In genomic region chr12:73054576-73055185, GRCm38 (mm10) we compare ENCODE assay signal across 10 mouse cellular contexts. TPM values are rescaled to one million over a fixed set of nuclear protein-coding genes. Genes with fewer than 3 reads are reported as not detected.
A peak's percentile ranks its signal among the peaks of the same experiment; 100 is the strongest.
DNase-seq lines count a peak whose midpoint lies in the region; ATAC-seq and TF ChIP-seq lines count a peak whose summit lies in the region.
"Had no signal": no experiment of that assay in that cellular context is flagged by ENCODE, and none has a peak within 500 bp of the region (broad histone marks: within the 10 kb centered on the region; RNA-seq: fewer than 3 reads in every experiment).

No protein-coding gene starts in this region.

- no peak for TF ChIP-seq EP300 in ES-Bruce4 (IDR thresholded peaks at IDR 0.05; ENCODE audit: insufficient read depth, low read depth, low read length)

- TF ChIP-seq POLR2A in ES-Bruce4 (IDR thresholded peaks at IDR 0.05; ENCODE audit: insufficient read depth, low read length): no peak
- TF ChIP-seq POLR2A in limb, embryonic 14.5 days (IDR thresholded peaks at IDR 0.05; ENCODE audit: borderline replicate concordance, extremely low read depth, insufficient read depth, insufficient read length): no peak

- H3K4me2 ChIP-seq in hindbrain, embryonic 11.5 days (replicated peaks; ENCODE audit: low read depth, low read length): peak overlapping the region; percentile 48; the same call in 1 of the 2 replicates
- no peak overlapping the region for H3K4me2 ChIP-seq in hindbrain, embryonic 13.5 days
- H3K4me2 ChIP-seq in limb, embryonic 14.5 days (replicated peaks; ENCODE audit: low read depth, low read length, severe bottlenecking): peak overlapping the region; percentile 93

- DNase-seq in hindbrain, embryonic 11.5 days (ENCODE audit: low spot score): peak; percentile 52
- peak; percentile 51 for DNase-seq in embryo, embryonic 10 days (ENCODE audit: low spot score)
- no peak for DNase-seq in limb, embryonic 14.5 days (ENCODE audit: low spot score)
- DNase-seq in urinary bladder, postnatal 14 days (ENCODE audit: low spot score): no peak
- no peak for DNase-seq in adrenal gland, postnatal 4 days (ENCODE audit: low spot score in 2 of 2)
- DNase-seq: cerebellum, adult 11-12 months had no signal

- ATAC-seq in hindbrain, embryonic 11.5 days (ENCODE audit: low FRiP score): no peak
- no peak for ATAC-seq in hindbrain, embryonic 13.5 days (ENCODE audit: low FRiP score)
- ATAC-seq in limb, embryonic 14.5 days (ENCODE audit: low FRiP score, low read depth): no peak

- H3K9me3 ChIP-seq in hindbrain, embryonic 11.5 days (ENCODE audit: control insufficient read depth, low read length): no peaks in the 10 kb centered on the region
- no peaks in the 10 kb centered on the region for H3K9me3 ChIP-seq in hindbrain, embryonic 13.5 days
- no peaks in the 10 kb centered on the region for H3K9me3 ChIP-seq in ES-Bruce4 (replicated peaks; ENCODE audit: control insufficient read depth, insufficient read depth, low read length, poor library complexity, severe bottlenecking)
- H3K9me3 ChIP-seq in limb, embryonic 14.5 days (ENCODE audit: control insufficient read depth, low read length): no peaks in the 10 kb centered on the region

- no peak overlapping the region for H3K9ac ChIP-seq in hindbrain, embryonic 11.5 days (ENCODE audit: low read depth, low read length)
- no peak overlapping the region for H3K9ac ChIP-seq in hindbrain, embryonic 13.5 days
- no peak overlapping the region for H3K9ac ChIP-seq in ES-Bruce4 (ENCODE audit: low read depth, poor library complexity, severe bottlenecking)
- H3K9ac ChIP-seq in limb, embryonic 14.5 days (ENCODE audit: low read depth, low read length, severe bottlenecking): peak overlapping the region; percentile 58; the same call in 1 of the 2 replicates

- no peaks in the 10 kb centered on the region for H3K36me3 ChIP-seq in hindbrain, embryonic 11.5 days (ENCODE audit: control insufficient read depth, insufficient read depth, low read length)
- no peaks in the 10 kb centered on the region for H3K36me3 ChIP-seq in hindbrain, embryonic 13.5 days
- no peaks in the 10 kb centered on the region for H3K36me3 ChIP-seq in ES-Bruce4 (ENCODE audit: control insufficient read depth, insufficient read depth, low read length, poor library complexity, severe bottlenecking)
- H3K36me3 ChIP-seq in limb, embryonic 14.5 days (ENCODE audit: control insufficient read depth, insufficient read depth, low read length): no peaks in the 10 kb centered on the region

- no peak overlapping the region for H3K27ac ChIP-seq in hindbrain, embryonic 11.5 days (ENCODE audit: low read depth, low read length)
- H3K27ac ChIP-seq in hindbrain, embryonic 13.5 days: no peak overlapping the region
- no peak overlapping the region for H3K27ac ChIP-seq in ES-Bruce4 (ENCODE audit: insufficient read depth, low read length)
- no peak overlapping the region for H3K27ac ChIP-seq in limb, embryonic 14.5 days (replicated peaks; ENCODE audit: low read depth, low read length)

- no peak for TF ChIP-seq CTCF in ES-Bruce4 (IDR thresholded peaks at IDR 0.05; ENCODE audit: low read depth, low read length)

- H3K4me3 ChIP-seq in hindbrain, embryonic 11.5 days (ENCODE audit: low read depth, low read length): peak overlapping the region; percentile 34; the same call in 1 of the 2 replicates
- no peak overlapping the region for H3K4me3 ChIP-seq in hindbrain, embryonic 13.5 days
- H3K4me3 ChIP-seq in ES-Bruce4 (ENCODE audit: low read depth, low read length): peak overlapping the region; percentile 37; the same call in 1 of the 2 replicates
- H3K4me3 ChIP-seq in limb, embryonic 14.5 days (replicated peaks; ENCODE audit: low read length): peak overlapping the region; percentile 56

- WGBS in hindbrain, embryonic 11.5 days: 8% methylated on average over 15 of the region's 15 CpGs
- 11% methylated on average over 15 of the region's 15 CpGs for WGBS in hindbrain, embryonic 13.5 days
- 15% methylated on average over 15 of the region's 15 CpGs for WGBS in limb, embryonic 14.5 days

- H3K27me3 ChIP-seq in hindbrain, embryonic 11.5 days (ENCODE audit: control insufficient read depth, insufficient read depth, low read length): peaks cover 55% of the 10 kb centered on the region
- peaks cover 96% of the 10 kb centered on the region for H3K27me3 ChIP-seq in hindbrain, embryonic 13.5 days
- H3K27me3 ChIP-seq in ES-Bruce4 (ENCODE audit: control insufficient read depth, insufficient read depth, low read length, poor library complexity, severe bottlenecking): peaks cover 14% of the 10 kb centered on the region
- peaks cover 35% of the 10 kb centered on the region for H3K27me3 ChIP-seq in limb, embryonic 14.5 days (ENCODE audit: control insufficient read depth, insufficient read depth, low read length)

- H3K4me1 ChIP-seq in hindbrain, embryonic 11.5 days (replicated peaks; ENCODE audit: control insufficient read depth, insufficient read depth, low read length): no peaks in the 10 kb centered on the region
- peaks cover 16% of the 10 kb centered on the region for H3K4me1 ChIP-seq in hindbrain, embryonic 13.5 days (replicated peaks)
- no peaks in the 10 kb centered on the region for H3K4me1 ChIP-seq in ES-Bruce4 (ENCODE audit: control insufficient read depth, insufficient read depth, low read length)
- H3K4me1 ChIP-seq in limb, embryonic 14.5 days (ENCODE audit: control insufficient read depth, insufficient read depth, low read length): peaks cover 21% of the 10 kb centered on the region

RNA-seq across cellular contexts. Expression of gene Six1, which starts 1.0 kb away (rescaled TPM):
- polyA plus RNA-seq in hindbrain, embryonic 11.5 days (2014; fragmentation: Nextera tagmentation; extraction: Ambion mirVana): 24.6 and 28.8 TPM in 2 replicates
- 2.6 and 5.7 TPM in 2 replicates for polyA plus RNA-seq in hindbrain, embryonic 13.5 days (2015; fragmentation: Nextera tagmentation; extraction: Ambion mirVana)
- polyA plus RNA-seq in ES-Bruce4 (2011; ENCODE audit: insufficient read depth, insufficient read length, low read depth, missing spikeins): 2.9 and 3.5 TPM in 2 replicates
- 37.6 and 43.1 TPM in 2 replicates for polyA plus RNA-seq in limb, embryonic 14.5 days (2012; rRNA removed)
- polyA plus RNA-seq in limb, embryonic 14.5 days (2014; fragmentation: Nextera tagmentation; extraction: Ambion mirVana): 44.5 and 44.6 TPM in 2 replicates
- total RNA-seq in adrenal gland, postnatal 4 days (2021): 1 to 10 TPM; 4.0 to 5.6 TPM
- total RNA-seq: granulocyte monocyte progenitor cell, adult 5-6 weeks had no signal
- polyA plus RNA-seq: erythroblast, embryonic 14.5 days had no signal

RNA-seq across cellular contexts. Expression of gene Six4, which starts 58.6 kb away (rescaled TPM):
- 6.5 and 7.3 TPM in 2 replicates for polyA plus RNA-seq in hindbrain, embryonic 11.5 days (2014; fragmentation: Nextera tagmentation; extraction: Ambion mirVana)
- polyA plus RNA-seq in hindbrain, embryonic 13.5 days (2015; fragmentation: Nextera tagmentation; extraction: Ambion mirVana): 0.69 and 1.0 TPM in 2 replicates
- 46.0 and 47.0 TPM in 2 replicates for polyA plus RNA-seq in ES-Bruce4 (2011; ENCODE audit: insufficient read depth, insufficient read length, low read depth, missing spikeins)
- polyA plus RNA-seq in limb, embryonic 14.5 days (2012; rRNA removed): 6.6 and 8.7 TPM in 2 replicates
- 6.6 and 7.0 TPM in 2 replicates for polyA plus RNA-seq in limb, embryonic 14.5 days (2014; fragmentation: Nextera tagmentation; extraction: Ambion mirVana)
- total RNA-seq in adrenal gland, postnatal 4 days (2021): 1 to 10 TPM; 2.9 to 3.7 TPM
- total RNA-seq: granulocyte monocyte progenitor cell, adult 5-6 weeks had no signal

Comparison
In these comparisons a context has a peak if more than half of its experiments do, and no peak if none do; other contexts are left out.
1. DNase-seq: peak in hindbrain, embryonic 11.5 days (single experiment) and embryo, embryonic 10 days (single experiment); none in limb, embryonic 14.5 days (single experiment), urinary bladder, postnatal 14 days (single experiment) and adrenal gland, postnatal 4 days (0 of 2).